In genomic region chr4:141546334-141547200, GRCm38 (mm10) we compare ENCODE assay signal across 8 mouse cellular contexts. TPM values are rescaled to one million over a fixed set of nuclear protein-coding genes. Genes with fewer than 3 reads are reported as not detected.
DNase-seq lines count a peak whose midpoint lies in the region; ATAC-seq and TF ChIP-seq lines count a peak whose summit lies in the region.

No protein-coding gene starts in this region.

- peak overlapping the region; percentile 100 for H3K27ac ChIP-seq in bone marrow, adult 2 months (ENCODE audit: control insufficient read depth, insufficient read depth, low read depth, low read length, poor library complexity)
- peak overlapping the region; percentile 100 for H3K27ac ChIP-seq in embryonic facial prominence, embryonic 15.5 days (replicated peaks)
- H3K27ac ChIP-seq in heart, embryonic 10.5 days, result peak overlapping the region; percentile 98
- peak overlapping the region; percentile 100 for H3K27ac ChIP-seq in kidney, embryonic 15.5 days

- no peak for TF ChIP-seq CTCF in bone marrow, adult 2 months (IDR thresholded peaks at IDR 0.05; ENCODE audit: control insufficient read depth, insufficient read depth, low read length)

- peak; percentile 86 for DNase-seq in 416B (ENCODE audit: low read depth)
- DNase-seq in heart, embryonic 10.5 days (ENCODE audit: low spot score), result peak; percentile 93
- peak; percentile 88 for DNase-seq in liver
- peak; percentile 80 to 89 for DNase-seq in spleen, postnatal 4 days (ENCODE audit: low spot score in 2 of 2)

- peak overlapping the region; percentile 84 for H3K4me2 ChIP-seq in embryonic facial prominence, embryonic 15.5 days (replicated peaks)
- H3K4me2 ChIP-seq in kidney, embryonic 15.5 days, result peak overlapping the region; percentile 99

- 1% methylated on average over 96 of the region's 98 CpGs for WGBS in bone marrow, adult 2 months
- WGBS in embryonic facial prominence, embryonic 15.5 days, result under 1% methylated on average over 71 of the region's 98 CpGs
- WGBS in heart, embryonic 10.5 days, result 2% methylated on average over 92 of the region's 98 CpGs
- 1% methylated on average over 95 of the region's 98 CpGs for WGBS in kidney, embryonic 15.5 days

- no peaks in the 10 kb centered on the region; the same call in 1 of the 2 replicates for H3K4me1 ChIP-seq in bone marrow, adult 2 months (ENCODE audit: control insufficient read depth, insufficient read depth, low read length)
- peaks cover 21% of the 10 kb centered on the region for H3K4me1 ChIP-seq in embryonic facial prominence, embryonic 15.5 days
- peaks cover 13% of the 10 kb centered on the region for H3K4me1 ChIP-seq in heart, embryonic 10.5 days
- peaks cover 30% of the 10 kb centered on the region for H3K4me1 ChIP-seq in kidney, embryonic 15.5 days

- peak overlapping the region; percentile 77 for H3K9ac ChIP-seq in embryonic facial prominence, embryonic 15.5 days
- H3K9ac ChIP-seq in kidney, embryonic 15.5 days, result peak overlapping the region; percentile 94

- H3K4me3 ChIP-seq in bone marrow, adult 2 months (replicated peaks; ENCODE audit: control insufficient read depth, low read depth, low read length), result peak overlapping the region; percentile 96
- H3K4me3 ChIP-seq in embryonic facial prominence, embryonic 15.5 days (replicated peaks), result peak overlapping the region; percentile 58
- peak overlapping the region; percentile 77 for H3K4me3 ChIP-seq in heart, embryonic 10.5 days
- peak overlapping the region; percentile 77 for H3K4me3 ChIP-seq in kidney, embryonic 15.5 days (replicated peaks)

- ATAC-seq in embryonic facial prominence, embryonic 15.5 days (ENCODE audit: insufficient number of reproducible peaks, low FRiP score, low TSS enrichment, low read depth), result peak; percentile 84
- ATAC-seq in kidney, embryonic 15.5 days (replicated peaks; ENCODE audit: low FRiP score), result peak; percentile 81
- ATAC-seq in monocyte, adult 5-6 weeks (replicated peaks; ENCODE audit: insufficient number of reproducible peaks, low FRiP score, low TSS enrichment, poor library complexity, severe bottlenecking), result peak; percentile 73

- H3K9me3 ChIP-seq in embryonic facial prominence, embryonic 15.5 days (replicated peaks), result no peaks in the 10 kb centered on the region
- H3K9me3 ChIP-seq in heart, embryonic 10.5 days, result no peaks in the 10 kb centered on the region
- no peaks in the 10 kb centered on the region for H3K9me3 ChIP-seq in kidney, embryonic 15.5 days (replicated peaks)

- TF ChIP-seq POLR2A in bone marrow, adult 2 months (IDR thresholded peaks at IDR 0.05; ENCODE audit: borderline replicate concordance, control insufficient read depth, low read depth, low read length), result peak; percentile 65; the same call in 1 of the 2 replicates

- no peaks in the 10 kb centered on the region for H3K36me3 ChIP-seq in embryonic facial prominence, embryonic 15.5 days
- no peaks in the 10 kb centered on the region for H3K36me3 ChIP-seq in heart, embryonic 10.5 days
- no peaks in the 10 kb centered on the region for H3K36me3 ChIP-seq in kidney, embryonic 15.5 days

- H3K27me3 ChIP-seq in embryonic facial prominence, embryonic 15.5 days, result no peaks in the 10 kb centered on the region
- H3K27me3 ChIP-seq in heart, embryonic 10.5 days (ENCODE audit: insufficient read depth, poor library complexity, severe bottlenecking), result no peaks in the 10 kb centered on the region
- no peaks in the 10 kb centered on the region for H3K27me3 ChIP-seq in kidney, embryonic 15.5 days

RNA-seq across cellular contexts. Expression of gene Spen, which starts 8.2 kb away (rescaled TPM):
- 22.2 and 33.2 TPM in 2 replicates for polyA plus RNA-seq in bone marrow, adult 2 months (2011; ENCODE audit: insufficient read depth, insufficient read length, low replicate concordance, missing spikeins)
- polyA plus RNA-seq in embryonic facial prominence, embryonic 15.5 days (2015; fragmentation: Nextera tagmentation; extraction: Ambion mirVana), result 10.8 and 10.9 TPM in 2 replicates
- polyA plus RNA-seq in heart, embryonic 10.5 days (2016; fragmentation: Nextera tagmentation; extraction: Ambion mirVana), result 6.0 and 8.4 TPM in 2 replicates
- 10.3 and 11.1 TPM in 2 replicates for polyA plus RNA-seq in kidney, embryonic 15.5 days (2015; fragmentation: Nextera tagmentation; extraction: Ambion mirVana)
- 39.8 to 81.5 TPM (median 48.1 TPM) in 3 replicates for total RNA-seq in monocyte, adult 5-6 weeks (2017)

RNA-seq across cellular contexts. Expression of gene Fblim1, which starts 59.3 kb away (rescaled TPM):
- polyA plus RNA-seq in bone marrow, adult 2 months (2011; ENCODE audit: insufficient read depth, insufficient read length, low replicate concordance, missing spikeins), result 1.2 and 9.3 TPM in 2 replicates
- 30.8 and 32.3 TPM in 2 replicates for polyA plus RNA-seq in embryonic facial prominence, embryonic 15.5 days (2015; fragmentation: Nextera tagmentation; extraction: Ambion mirVana)
- polyA plus RNA-seq in heart, embryonic 10.5 days (2016; fragmentation: Nextera tagmentation; extraction: Ambion mirVana), result 61.9 and 62.7 TPM in 2 replicates
- polyA plus RNA-seq in kidney, embryonic 15.5 days (2015; fragmentation: Nextera tagmentation; extraction: Ambion mirVana), result 71.4 and 81.3 TPM in 2 replicates
- total RNA-seq in monocyte, adult 5-6 weeks (2017), result not detected in 3 replicates

Comparison
In these comparisons a context has a peak if more than half of its experiments do, and no peak if none do; other contexts are left out.
1. Peak in every context shown above with its lines: DNase-seq, ATAC-seq, H3K4me3 ChIP-seq and H3K27ac ChIP-seq.